Mouse (Mus musculus) intestine, postnatal 0 days (tissue): Measurements from ENCODE around the gene Acvrl1. TPM values are rescaled to one million over a fixed set of nuclear protein-coding genes. Genes with fewer than 3 reads are reported as not detected.

ENCODE experiments used
- ATAC-seq: fragments of 200-750 bp; cut with Nextera tagmentation; 2 replicates; pipeline ENCODE4 v1.8.0; 2017; ENCODE audit warnings: mild to moderate bottlenecking, moderate TSS enrichment, moderate library complexity
- H3K27ac ChIP-seq: fragments of 300-500 bp; sonication (generic); 2 replicates; pipeline ENCODE4 v1.5.1; 2014; ENCODE audit warnings: mild to moderate bottlenecking, low read depth, low read length, moderate library complexity
- H3K27me3 ChIP-seq: fragments of 300-500 bp; sonication (generic); replicated peaks from 2 replicates; pipeline ENCODE4 v1.6.1; 2014; ENCODE audit warnings: low read length, mixed read lengths; ENCODE audit not compliant: control insufficient read depth, insufficient read depth
- H3K36me3 ChIP-seq: fragments of 300-500 bp; sonication (generic); 2 replicates; pipeline ENCODE4 v1.6.1; 2014; ENCODE audit warnings: mild to moderate bottlenecking, moderate library complexity; ENCODE audit not compliant: control insufficient read depth, insufficient read depth
- H3K4me1 ChIP-seq: fragments of 300-500 bp; sonication (generic); replicated peaks from 2 replicates; pipeline ENCODE4 v1.6.1; 2014; ENCODE audit warnings: antibody characterized with exemption, low read length, mixed read lengths; ENCODE audit not compliant: control insufficient read depth, insufficient read depth
- H3K4me2 ChIP-seq: fragments of 300-500 bp; sonication (generic); replicated peaks from 2 replicates; pipeline ENCODE4 v1.6.1; 2014; ENCODE audit warnings: low read depth, mild to moderate bottlenecking, moderate library complexity
- H3K4me3 ChIP-seq: fragments of 300-500 bp; sonication (generic); 2 replicates; pipeline ENCODE4 v1.5.1; 2014; ENCODE audit warnings: low read depth, low read length
- H3K9ac ChIP-seq: fragments of 300-500 bp; sonication (generic); 2 replicates; pipeline ENCODE4 v1.6.1; 2014; ENCODE audit warnings: mild to moderate bottlenecking, low read depth, low read length
- H3K9me3 ChIP-seq: fragments of 300-500 bp; sonication (generic); 2 replicates; pipeline ENCODE4 v1.6.1; 2016; ENCODE audit warnings: mixed run types; ENCODE audit not compliant: control insufficient read depth
- CTCF ChIP-seq: sonication (generic); IDR thresholded peaks from 2 replicates; pipeline ENCODE4 v1.5.1; 2016; ENCODE audit warnings: low read depth, mild to moderate bottlenecking, control low read depth, antibody characterized with exemption, moderate library complexity
- WGBS: fragments of 180-500 bp; shearing (Covaris S2); extraction: QIAGEN DNeasy Blood & Tissue Kit; methylation state at CpG from one replicate; pipeline ENCODE4 v1.1.7; 2014; 5-methylcytosine and 5-hydroxymethylcytosine counted together
- polyA plus RNA-seq: library from polyadenylated mRNA; unstranded; fragments of >200 nt; fragmentation: Nextera tagmentation; extraction: Ambion mirVana; gene quantifications from 2 replicates; pipeline ENCODE4 v1.2.1, GENCODE M21; 2015

Gene Acvrl1
- polyA plus RNA-seq, 1 experiment from 2014 or later = 13.8 TPM

DNA sequence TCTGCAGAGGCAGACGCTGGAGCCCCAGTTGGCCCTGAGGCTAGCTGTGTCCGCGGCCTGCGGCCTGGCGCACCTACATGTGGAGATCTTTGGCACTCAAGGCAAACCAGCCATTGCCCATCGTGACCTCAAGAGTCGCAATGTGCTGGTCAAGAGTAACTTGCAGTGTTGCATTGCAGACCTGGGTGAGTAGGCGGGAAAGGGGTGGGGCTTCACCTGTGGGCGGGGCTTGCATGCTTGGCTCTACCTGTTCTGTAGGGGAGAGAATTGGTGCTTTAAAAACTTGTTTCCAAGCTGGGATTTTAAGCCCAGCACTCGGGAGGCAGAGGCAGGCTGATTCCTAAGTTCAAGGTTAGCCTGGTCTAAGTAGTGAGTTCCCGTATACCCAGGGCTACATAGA lies 9.1 kb downstream of the Acvrl1 start:
- H3K9me3 ChIP-seq = no peaks in the 10 kb centered on the region
- no peak for TF ChIP-seq CTCF
- no peaks in the 10 kb centered on the region for H3K27me3 ChIP-seq
- H3K9ac ChIP-seq = no peak overlapping the region
- no peak overlapping the region; the same call in 1 of the 2 replicates for H3K27ac ChIP-seq
- peaks cover 9% of the 10 kb centered on the region for H3K36me3 ChIP-seq
- no peak overlapping the region for H3K4me3 ChIP-seq
- WGBS = 79% methylated on average over 11 of the region's 11 CpGs
- H3K4me1 ChIP-seq = peaks cover 19% of the 10 kb centered on the region
- no peak for ATAC-seq
- H3K4me2 ChIP-seq = no peak overlapping the region

DNA sequence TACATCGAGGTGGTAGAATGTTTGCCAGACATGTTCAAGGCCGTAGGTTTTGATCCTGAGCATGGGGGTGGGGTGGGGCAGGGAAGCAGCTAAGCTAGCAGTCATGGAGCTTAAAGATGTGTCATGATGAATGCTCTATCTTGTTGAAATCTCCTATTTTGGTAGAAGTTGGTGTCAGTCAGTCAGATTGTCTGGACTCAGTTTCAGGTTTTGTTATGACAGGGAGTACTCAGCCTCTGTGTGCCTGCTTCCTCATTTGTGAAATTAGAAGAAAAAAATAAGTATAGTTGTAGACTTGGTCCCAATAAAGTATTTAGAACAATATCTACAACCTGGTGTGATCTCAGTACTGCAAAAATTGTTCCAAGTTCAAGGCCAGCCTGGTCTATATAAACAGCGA lies 10.4 kb downstream of the Acvrl1 start:
- no peak for ATAC-seq
- no peaks in the 10 kb centered on the region for H3K9me3 ChIP-seq
- peak overlapping the region; percentile 9; the same call in 1 of the 2 replicates for H3K4me2 ChIP-seq
- H3K9ac ChIP-seq = no peak overlapping the region
- peaks cover 9% of the 10 kb centered on the region for H3K36me3 ChIP-seq
- no peaks in the 10 kb centered on the region for H3K27me3 ChIP-seq
- H3K4me3 ChIP-seq = no peak overlapping the region
- 56% methylated on average over 3 of the region's 3 CpGs for WGBS
- H3K4me1 ChIP-seq = peaks cover 29% of the 10 kb centered on the region
- no peak for TF ChIP-seq CTCF
- H3K27ac ChIP-seq = no peak overlapping the region

DNA sequence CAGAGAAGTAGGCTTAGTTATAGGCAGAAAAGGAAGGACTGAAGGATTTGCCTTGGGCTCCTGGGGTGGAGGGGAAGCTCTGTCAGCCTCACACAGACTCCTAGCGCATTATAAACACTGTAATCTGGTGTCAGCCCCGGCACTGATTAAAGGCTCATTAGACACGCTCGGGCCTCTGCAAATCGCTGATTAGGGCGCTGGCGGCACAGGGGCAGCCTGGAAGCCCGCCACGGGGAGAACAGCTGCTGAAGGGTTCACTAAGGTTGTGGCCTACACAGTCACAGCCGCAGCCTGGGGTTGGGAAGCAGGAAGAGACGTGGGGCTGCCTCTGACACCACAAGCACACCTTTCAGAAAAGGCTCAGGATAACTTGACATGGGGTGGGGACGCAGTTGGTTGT lies 11.6 kb downstream of the Acvrl1 start:
- Histone ChIP-seq H3K27me3 (no peaks in the 10 kb centered on the region), H3K9me3 (no peaks in the 10 kb centered on the region), H3K36me3 (peaks cover 9% of the 10 kb centered on the region), H3K4me1 (peaks cover 34% of the 10 kb centered on the region), H3K4me3 (no peak overlapping the region), H3K27ac (no peak overlapping the region), H3K4me2 (peak overlapping the region; percentile 13; the same call in 1 of the 2 replicates), H3K9ac (no peak overlapping the region)
- no peak for ATAC-seq
- 17% methylated on average over 12 of the region's 12 CpGs for WGBS
- TF ChIP-seq CTCF = no peak

DNA sequence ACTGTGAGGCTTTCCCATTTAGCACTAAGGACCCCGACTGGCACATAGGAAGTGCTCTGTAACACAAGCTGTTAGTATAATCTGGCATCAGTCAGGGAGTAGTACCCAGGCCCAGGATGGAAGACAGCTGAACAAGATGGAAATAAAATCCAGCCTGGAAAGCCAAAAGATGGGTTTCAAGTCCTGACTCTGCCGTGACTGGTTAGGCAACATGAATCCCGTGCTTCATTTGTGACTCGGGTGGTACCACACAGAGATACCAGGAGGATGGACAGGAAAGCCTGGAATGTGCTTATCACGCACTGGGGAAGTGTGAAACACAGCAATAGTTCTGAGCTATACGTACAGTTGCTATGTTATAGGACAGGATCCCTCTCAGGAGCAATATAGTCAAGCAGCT lies 12.3 kb downstream of the Acvrl1 start:
- no peaks in the 10 kb centered on the region for H3K9me3 ChIP-seq
- ATAC-seq = no peak
- H3K4me2 ChIP-seq = peak overlapping the region; percentile 50
- H3K27me3 ChIP-seq = no peaks in the 10 kb centered on the region
- peaks cover 34% of the 10 kb centered on the region for H3K4me1 ChIP-seq
- H3K4me3 ChIP-seq = no peak overlapping the region
- WGBS = 34% methylated on average over 6 of the region's 6 CpGs
- peak overlapping the region; percentile 50; the same call in 1 of the 2 replicates for H3K27ac ChIP-seq
- H3K36me3 ChIP-seq = peaks cover 9% of the 10 kb centered on the region
- no peak for TF ChIP-seq CTCF
- H3K9ac ChIP-seq = no peak overlapping the region

DNA sequence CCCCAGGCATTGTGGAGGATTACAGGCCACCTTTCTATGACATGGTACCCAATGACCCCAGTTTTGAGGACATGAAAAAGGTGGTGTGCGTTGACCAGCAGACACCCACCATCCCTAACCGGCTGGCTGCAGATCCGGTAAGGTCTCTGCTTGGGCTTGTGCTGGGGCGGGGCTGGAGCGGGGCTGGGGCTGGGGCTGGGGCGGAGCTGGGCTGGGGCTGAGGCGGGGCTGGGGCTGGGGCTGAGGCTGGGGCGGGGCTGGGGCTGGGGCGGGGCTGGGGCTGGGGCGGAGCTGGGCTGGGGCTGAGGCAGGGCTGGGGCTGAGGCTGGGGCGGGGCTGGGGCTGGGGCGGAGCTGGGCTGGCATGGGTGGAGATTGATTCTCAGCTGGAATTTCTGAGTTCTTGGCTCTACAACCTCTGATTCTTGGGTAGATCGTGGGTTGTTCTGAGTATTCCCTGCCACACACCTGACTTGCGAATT lies 12.8 kb downstream of the Acvrl1 start:
- H3K9ac ChIP-seq = no peak overlapping the region
- no peaks in the 10 kb centered on the region for H3K9me3 ChIP-seq
- H3K27ac ChIP-seq = peak overlapping the region; percentile 50; the same call in 1 of the 2 replicates
- 4% methylated on average over 14 of the region's 14 CpGs for WGBS
- no peaks in the 10 kb centered on the region for H3K27me3 ChIP-seq
- peaks cover 9% of the 10 kb centered on the region for H3K36me3 ChIP-seq
- peak overlapping the region; percentile 50 for H3K4me2 ChIP-seq
- no peak for TF ChIP-seq CTCF
- ATAC-seq = peak; percentile 39
- H3K4me3 ChIP-seq = no peak overlapping the region
- H3K4me1 ChIP-seq = peaks cover 36% of the 10 kb centered on the region

DNA sequence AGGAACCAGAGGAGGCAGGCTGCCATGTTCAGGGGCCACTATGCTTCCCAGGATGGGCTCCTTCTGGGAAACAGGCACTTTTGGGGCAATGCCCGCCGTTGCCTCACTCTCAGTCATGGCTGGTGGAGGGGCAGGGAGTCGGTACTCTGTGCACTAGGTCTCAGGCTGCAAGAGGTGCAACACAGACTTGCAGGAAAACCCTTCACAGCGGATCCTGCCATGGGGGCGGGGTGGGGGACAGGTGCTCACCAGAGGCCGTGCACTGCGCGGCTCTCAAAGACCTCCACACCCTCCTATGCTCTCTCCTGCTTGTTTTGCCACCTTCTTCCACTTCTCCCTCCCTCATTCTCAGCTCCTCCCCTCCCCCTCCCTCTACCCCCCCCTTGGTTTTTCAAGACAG lies 14.3 kb downstream of the Acvrl1 start:
- Histone ChIP-seq H3K4me1 (peaks cover 44% of the 10 kb centered on the region), H3K27me3 (no peaks in the 10 kb centered on the region), H3K36me3 (peaks cover 4% of the 10 kb centered on the region), H3K4me2 (no peak overlapping the region; the same call in 1 of the 2 replicates), H3K9me3 (no peaks in the 10 kb centered on the region), H3K9ac (no peak overlapping the region), H3K27ac (no peak overlapping the region), H3K4me3 (no peak overlapping the region)
- no peak for ATAC-seq
- no peak for TF ChIP-seq CTCF
- WGBS = 64% methylated on average over 8 of the region's 8 CpGs

DNA sequence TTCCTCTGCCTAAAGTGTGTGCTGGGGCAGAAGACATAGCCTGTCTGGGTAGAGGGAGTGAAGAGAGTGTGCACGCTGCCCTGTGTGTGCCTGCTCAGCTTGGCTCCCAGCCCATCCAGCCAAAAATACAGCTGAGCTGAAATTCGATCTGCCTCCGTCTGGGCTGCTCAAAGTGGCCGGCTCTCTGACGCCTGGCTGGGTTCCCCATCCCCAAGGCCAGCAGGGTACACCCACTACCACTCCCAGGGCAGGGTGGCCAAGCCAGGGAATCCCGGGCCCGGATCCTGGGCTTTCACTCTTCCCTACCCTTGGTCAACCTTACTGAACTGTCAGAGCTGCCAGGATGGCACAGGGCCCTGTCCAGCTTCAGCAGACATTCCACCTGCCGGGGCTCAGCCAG lies 15.2 kb downstream of the Acvrl1 start:
- H3K4me2 ChIP-seq = peak overlapping the region; percentile 68
- ATAC-seq = no peak

More for the DNA sequence above, 15.2 kb downstream of the Acvrl1 start:
- no peaks in the 10 kb centered on the region for H3K27me3 ChIP-seq
- H3K27ac ChIP-seq = peak overlapping the region; percentile 94
- no peak for TF ChIP-seq CTCF
- H3K36me3 ChIP-seq = no peaks in the 10 kb centered on the region
- no peak overlapping the region for H3K4me3 ChIP-seq
- WGBS = 33% methylated on average over 8 of the region's 8 CpGs
- H3K9ac ChIP-seq = no peak overlapping the region
- H3K4me1 ChIP-seq = peaks cover 50% of the 10 kb centered on the region
- no peaks in the 10 kb centered on the region for H3K9me3 ChIP-seq
